Mouse (Mus musculus) liver, postnatal 0 days (tissue): Measurements from ENCODE around the gene Slc25a53. TPM values are rescaled to one million over a fixed set of nuclear protein-coding genes. Genes with fewer than 3 reads are reported as not detected.
"Not testable (repeated sequence)": the region's sequence is repeated elsewhere in the genome, so short reads cannot be mapped to it uniquely, and the experiment has no call there.

Experiments used
- ATAC-seq: fragments of 200-750 bp; cut with Nextera tagmentation; 2 replicates; pipeline ENCODE4 v1.8.0; 2017; ENCODE audit warnings: mild to moderate bottlenecking, moderate library complexity
- DNase-seq: peaks from one replicate; pipeline ENCODE4 v3.0.0-alpha.2; 2016
- H3K27ac ChIP-seq: fragments of 300-500 bp; sonication (generic); 2 replicates; pipeline ENCODE4 v1.5.1; 2014; ENCODE audit warnings: antibody characterized with exemption, moderate library complexity, mild to moderate bottlenecking, low read depth
- H3K27me3 ChIP-seq: fragments of 300-500 bp; sonication (generic); 2 replicates; pipeline ENCODE4 v1.6.1; 2014; ENCODE audit warnings: low read length, control low read depth, mixed read lengths; ENCODE audit not compliant: insufficient read depth
- H3K36me3 ChIP-seq: fragments of 300-500 bp; sonication (generic); replicated peaks from 2 replicates; pipeline ENCODE4 v1.6.1; 2014; ENCODE audit warnings: mild to moderate bottlenecking, control low read depth, low read length, moderate library complexity, mixed read lengths; ENCODE audit not compliant: insufficient read depth
- H3K4me1 ChIP-seq: fragments of 300-500 bp; sonication (generic); 2 replicates; pipeline ENCODE4 v1.6.1; 2014; ENCODE audit warnings: antibody characterized with exemption, mild to moderate bottlenecking, control low read depth; ENCODE audit not compliant: insufficient read depth
- H3K4me2 ChIP-seq: fragments of 300-500 bp; sonication (generic); 2 replicates; pipeline ENCODE4 v1.6.1; 2014; ENCODE audit warnings: low read depth, mild to moderate bottlenecking, low read length, moderate library complexity, mixed read lengths
- H3K4me3 ChIP-seq: fragments of 300-500 bp; sonication (generic); 2 replicates; pipeline ENCODE4 v1.5.1; 2014; ENCODE audit warnings: low read depth, low read length
- H3K9ac ChIP-seq: fragments of 300-500 bp; sonication (generic); replicated peaks from 2 replicates; pipeline ENCODE4 v1.6.1; 2014; ENCODE audit warnings: mild to moderate bottlenecking, moderate library complexity
- H3K9me3 ChIP-seq: fragments of 300-500 bp; sonication (generic); 2 replicates; pipeline ENCODE4 v1.6.1; 2016; ENCODE audit warnings: mild to moderate bottlenecking, control low read depth, low read length, mixed read lengths
- CTCF ChIP-seq: sonication (generic); IDR thresholded peaks from 2 replicates; pipeline ENCODE4 v1.5.1; 2016; ENCODE audit warnings: antibody characterized with exemption, low read depth
- EP300 ChIP-seq: IDR thresholded peaks from 2 replicates; pipeline ENCODE4 v1.6.1; 2016; ENCODE audit warnings: antibody characterized with exemption, low read depth, mild to moderate bottlenecking
- WGBS: fragments of 180-500 bp; shearing (Covaris S2); extraction: QIAGEN DNeasy Blood & Tissue Kit; methylation state at CpG from one replicate; pipeline ENCODE4 v1.1.7; 2014; ENCODE audit not compliant: insufficient replicate concordance; 5-methylcytosine and 5-hydroxymethylcytosine counted together
- polyA plus RNA-seq: library from polyadenylated mRNA; unstranded; fragments of >200 nt; fragmentation: Nextera tagmentation; extraction: Ambion mirVana; gene quantifications from 2 replicates; pipeline ENCODE4 v1.2.1, GENCODE M21; 2015

The Slc25a53 gene
- polyA plus RNA-seq, 1 experiment from 2014 or later, result 2.0 TPM

DNA sequence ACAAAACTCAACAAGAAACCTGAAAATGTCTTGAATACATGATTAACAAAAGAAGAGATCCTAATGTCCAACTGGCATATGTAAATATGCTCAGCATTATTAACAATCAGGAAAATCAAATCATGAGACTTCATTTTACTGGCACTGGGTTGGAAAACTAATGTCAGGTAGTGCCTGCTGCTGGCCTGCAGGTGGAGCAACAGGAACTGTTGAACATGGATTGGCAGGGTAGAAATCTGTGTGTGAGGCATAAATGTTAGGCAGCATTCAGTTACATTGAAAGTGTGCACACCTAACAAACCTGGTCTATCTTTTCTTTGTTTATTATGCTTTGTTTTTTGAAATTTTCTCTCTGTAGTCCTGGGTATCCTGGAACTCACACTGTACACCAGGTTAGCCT is 59.5 kb downstream of the Slc25a53 start:
- no peak overlapping the region for H3K4me2 ChIP-seq
- no peaks in the 10 kb centered on the region for H3K9me3 ChIP-seq
- no peaks in the 10 kb centered on the region for H3K4me1 ChIP-seq
- H3K9ac ChIP-seq, result no peak overlapping the region
- no peaks in the 10 kb centered on the region for H3K27me3 ChIP-seq
- H3K4me3 ChIP-seq, result no peak overlapping the region
- ATAC-seq (no peak), DNase-seq (no peak)
- TF ChIP-seq CTCF, result peak; percentile 48
- TF ChIP-seq EP300, result no peak
- H3K27ac ChIP-seq, result no peak overlapping the region
- H3K36me3 ChIP-seq, result no peaks in the 10 kb centered on the region

DNA sequence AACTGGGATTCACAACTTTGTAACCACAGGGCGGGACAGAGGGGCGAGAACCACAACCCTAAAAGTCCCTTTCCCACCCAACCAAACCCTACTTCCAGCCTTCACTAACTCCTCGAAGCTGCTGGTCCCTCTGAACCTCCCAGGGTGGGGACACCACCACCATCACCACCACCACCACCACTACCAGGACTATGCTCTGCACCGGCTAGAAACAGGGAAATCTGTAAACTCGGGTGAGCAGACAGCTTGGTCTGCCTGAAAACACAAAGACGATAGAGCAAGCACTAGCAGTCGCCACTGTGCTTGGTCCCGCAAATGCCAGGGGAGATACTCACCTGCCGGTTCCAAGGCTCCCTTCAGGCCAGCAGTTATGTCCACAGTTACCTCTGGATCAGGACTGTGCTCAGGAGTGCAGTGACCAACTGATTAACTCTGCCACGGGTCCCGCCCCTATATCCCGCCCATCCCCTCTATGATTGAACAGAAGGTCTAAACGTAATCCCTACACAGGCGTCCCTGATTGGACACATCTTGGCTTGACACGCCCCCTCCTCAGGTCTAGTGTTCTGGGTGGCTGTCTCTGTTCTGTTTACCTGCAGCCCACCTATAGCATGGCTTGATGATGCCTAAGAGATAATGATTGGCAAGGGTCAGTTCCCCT is 61.5 kb downstream of the Slc25a53 start, which contains the start of the genes Tmsb15l and Tmsb15b1:
Tmsb15l (minus strand) TSS at position 446 of the 661 bp plus-strand sequence.
Tmsb15b1 (minus strand) TSS at position 451 of the 661 bp plus-strand sequence.
- WGBS, result 27% methylated on average over 15 of the region's 15 CpGs
- no peaks in the 10 kb centered on the region for H3K36me3 ChIP-seq
- H3K4me3 ChIP-seq, result peak within 1 kb of the TSS; percentile 36
- ATAC-seq, result peak; percentile 100
- H3K4me2 ChIP-seq, result peak within 1 kb of the TSS; percentile 63
- H3K4me1 ChIP-seq, result no peaks in the 10 kb centered on the region
- no peak within 1 kb of the TSS for H3K27ac ChIP-seq
- TF ChIP-seq EP300, result no peak
- TF ChIP-seq CTCF, result no peak
- no peaks in the 10 kb centered on the region for H3K27me3 ChIP-seq
- DNase-seq, result peak; percentile 65
- H3K9me3 ChIP-seq, result no peaks in the 10 kb centered on the region
- H3K9ac ChIP-seq, result no peak within 1 kb of the TSS

DNA sequence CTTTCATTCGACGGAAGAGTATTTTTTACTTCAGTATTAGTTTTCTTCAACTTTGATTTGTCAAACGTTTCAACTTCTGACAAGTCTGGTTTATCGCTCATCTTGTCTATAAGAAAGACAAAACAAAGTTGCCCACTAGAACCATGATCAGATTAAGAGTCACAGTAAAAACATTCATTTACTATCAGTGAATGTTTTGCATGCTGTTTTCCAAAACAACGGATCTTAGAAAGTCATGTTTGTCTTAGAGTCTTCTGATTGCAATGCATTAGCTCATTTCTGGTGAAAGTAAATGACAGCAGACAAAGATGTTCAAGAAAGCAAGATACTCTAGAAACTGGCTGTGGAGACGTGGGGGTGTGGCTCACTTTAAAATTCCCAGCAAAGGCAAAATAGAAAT is 62.7 kb downstream of the Slc25a53 start, which contains the start of gene Tmsb15b2:
Tmsb15b2 (minus strand) TSS at position 101 of the 400 bp plus-strand sequence.
- not testable (repeated sequence) for DNase-seq, H3K4me1 ChIP-seq, H3K36me3 ChIP-seq, H3K27me3 ChIP-seq, H3K27ac ChIP-seq, H3K9ac ChIP-seq, H3K9me3 ChIP-seq, ATAC-seq
- Histone ChIP-seq H3K4me3 (peak within 1 kb of the TSS; percentile 36), H3K4me2 (peak within 1 kb of the TSS; percentile 63)
- 74% methylated on average over 6 of the region's 6 CpGs for WGBS

DNA sequence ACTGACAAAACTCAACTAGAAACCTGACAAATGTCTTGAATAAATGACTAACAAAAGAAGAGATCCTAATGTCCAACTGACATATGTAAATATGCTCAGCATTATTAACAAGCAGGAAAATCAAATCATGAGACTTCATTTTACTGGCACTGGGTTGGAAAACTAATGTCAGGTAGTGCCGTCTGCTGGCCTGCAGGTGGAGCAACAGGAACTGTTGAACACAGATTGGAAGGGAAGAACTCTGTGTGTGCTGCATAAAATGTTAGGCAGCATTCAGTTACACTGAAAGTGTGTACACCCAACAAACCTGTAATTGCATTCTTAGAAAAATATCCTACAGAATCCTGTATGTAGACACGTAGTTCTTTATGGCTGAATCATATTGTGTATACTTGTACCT is 78.4 kb downstream of the Slc25a53 start:
- DNase-seq (no peak), ATAC-seq (no peak)
- Histone ChIP-seq H3K4me1 (no peaks in the 10 kb centered on the region), H3K4me3 (no peak overlapping the region), H3K9me3 (no peaks in the 10 kb centered on the region), H3K27me3 (no peaks in the 10 kb centered on the region), H3K27ac (no peak overlapping the region), H3K36me3 (no peaks in the 10 kb centered on the region), H3K9ac (no peak overlapping the region), H3K4me2 (no peak overlapping the region)
- WGBS, result 21% methylated on average over 2 of the region's 2 CpGs
- no peak for TF ChIP-seq EP300
- peak; percentile 51 for TF ChIP-seq CTCF

DNA sequence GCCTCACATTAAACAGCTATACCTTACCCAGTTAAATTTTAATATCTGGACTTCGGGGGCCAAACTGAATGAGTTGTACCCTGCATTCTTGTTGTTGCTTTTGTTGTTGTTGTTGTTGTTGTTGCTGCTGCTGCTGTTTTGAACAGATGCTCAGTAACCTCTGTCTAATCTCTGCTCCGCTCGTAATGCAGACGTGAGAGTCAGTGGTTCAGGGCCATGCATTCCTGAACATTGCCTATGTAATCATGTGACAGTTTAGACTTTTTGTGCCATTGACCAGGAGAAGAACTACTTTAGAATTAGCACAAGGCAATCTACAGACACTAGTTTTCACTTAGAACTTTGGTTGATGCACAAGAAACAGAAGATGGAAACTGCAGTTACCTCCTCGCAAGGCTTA is 79.8 kb downstream of the Slc25a53 start:
- 64% methylated on average over 5 of the region's 5 CpGs for WGBS
- DNase-seq, H3K9ac ChIP-seq, H3K4me3 ChIP-seq, ATAC-seq, H3K27ac ChIP-seq, H3K36me3 ChIP-seq, H3K4me1 ChIP-seq, H3K4me2 ChIP-seq, H3K27me3 ChIP-seq, H3K9me3 ChIP-seq: not testable (repeated sequence)

DNA sequence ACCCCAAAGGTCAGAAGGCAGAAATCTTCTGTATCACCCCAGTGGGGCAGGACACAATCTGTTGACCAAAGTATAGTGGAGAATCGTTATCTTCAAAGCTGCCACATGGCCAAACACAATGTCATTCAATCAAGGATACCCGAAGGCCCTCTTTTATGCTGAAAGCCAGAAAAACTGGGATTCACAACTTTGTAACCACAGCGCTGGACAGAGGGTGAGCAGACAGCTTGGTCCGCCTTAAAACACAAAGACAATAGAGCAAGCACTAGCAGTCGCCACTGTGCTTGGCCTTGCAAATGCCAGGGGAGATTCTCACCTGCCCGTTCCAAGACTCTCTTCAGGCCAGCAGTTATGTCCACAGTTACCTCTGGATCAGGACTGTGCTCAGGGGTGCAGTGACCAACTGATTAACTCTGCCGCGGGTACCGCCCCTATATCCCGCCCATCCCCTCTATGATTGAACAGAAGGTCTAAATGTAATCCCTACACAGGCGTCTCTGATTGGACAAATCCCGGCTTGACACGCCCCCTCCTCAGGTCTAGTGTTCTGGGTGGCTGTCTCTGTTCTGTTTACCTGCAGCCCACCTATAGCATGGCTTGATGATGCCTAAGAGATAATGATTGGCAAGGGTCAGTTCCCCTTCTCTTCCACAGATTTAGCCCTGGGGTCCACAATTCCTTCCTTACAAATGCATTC is 80.4 kb downstream of the Slc25a53 start:
- H3K4me2 ChIP-seq, result peak overlapping the region; percentile 22; the same call in 1 of the 2 replicates
- H3K9me3 ChIP-seq, H3K9ac ChIP-seq, H3K27me3 ChIP-seq, H3K27ac ChIP-seq, H3K4me3 ChIP-seq, H3K4me1 ChIP-seq, H3K36me3 ChIP-seq: not testable (repeated sequence)
- 30% methylated on average over 13 of the region's 13 CpGs for WGBS
- ATAC-seq (peak; percentile 90), DNase-seq (peak; percentile 33)
